Mouse (Mus musculus) mature B cell (primary cell): ENCODE data around the gene Tmprss9.
"Not testable (repeated sequence)": the region's sequence is repeated elsewhere in the genome, so short reads cannot be mapped to it uniquely, and the experiment has no call there.

ENCODE experiments used
- in situ Hi-C: fragments of 300-500 bp; cut with MboI; formaldehyde crosslinking; loops from 2 replicates; pipeline ENCODE4 v1.14.3; 2019

The Tmprss9 gene

DNA sequence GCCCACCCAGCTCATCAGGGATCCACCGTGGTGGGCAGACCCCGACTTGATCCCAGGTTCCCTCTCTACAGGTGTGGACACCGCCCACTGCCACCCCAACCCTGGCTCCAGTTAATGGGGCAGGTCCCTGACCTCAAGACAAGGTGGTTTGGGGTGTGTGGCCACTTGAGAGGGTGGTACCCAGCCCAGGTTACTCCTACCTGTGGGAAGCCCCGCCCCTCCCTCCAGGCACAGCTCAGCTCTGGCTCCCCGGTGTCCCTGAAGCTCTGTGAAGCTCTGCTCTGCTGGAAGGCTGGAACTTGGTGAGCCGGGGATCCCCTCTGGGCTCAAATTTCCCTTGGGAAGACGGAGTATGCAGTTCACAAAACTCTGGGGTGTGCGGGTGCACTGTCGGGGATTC, at the start of gene Tmprss9:
TSS of gene Tmprss9 (plus strand) at position 268 of the 400 bp plus-strand sequence.
- in situ Hi-C loops, result no loop called here

- in situ Hi-C loops, result loop anchor here (5.0 kb wide), 1 partner anchor 55 kb away; no protein-coding TSS in a partner anchor
These were observed 49.7 kb upstream of the Tmprss9 start for GRCm38 (mm10) chr10:80821991-80822390.

DNA sequence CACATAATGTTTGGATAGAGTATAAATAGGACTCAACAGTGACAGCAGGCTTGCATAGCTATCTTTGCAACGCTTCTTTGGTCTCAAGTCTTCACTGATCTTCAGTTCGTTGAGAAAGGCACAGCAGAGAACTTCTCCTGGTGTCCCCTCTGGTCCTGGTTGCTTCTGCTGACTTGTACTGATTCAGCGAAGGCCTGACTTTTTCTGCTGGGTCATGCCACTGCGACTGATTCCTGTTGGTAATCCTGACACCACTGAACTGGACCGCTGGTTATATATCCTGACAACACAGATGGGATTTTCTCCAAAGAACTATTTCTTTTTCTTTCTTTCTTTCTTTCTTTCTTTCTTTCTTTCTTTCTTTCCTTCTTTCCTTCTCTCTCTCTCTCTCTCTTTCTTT, 49.1 kb upstream of the Tmprss9 start:
- in situ Hi-C loops, result loop anchor here (5.0 kb wide), 1 partner anchor 55 kb away; no protein-coding TSS in a partner anchor

- in situ Hi-C loops, result loop anchor here (5.0 kb wide), 1 partner anchor 54 kb away; no protein-coding TSS in a partner anchor
These were observed 48.3 kb upstream of the Tmprss9 start for GRCm38 (mm10) chr10:80823316-80823715.

DNA sequence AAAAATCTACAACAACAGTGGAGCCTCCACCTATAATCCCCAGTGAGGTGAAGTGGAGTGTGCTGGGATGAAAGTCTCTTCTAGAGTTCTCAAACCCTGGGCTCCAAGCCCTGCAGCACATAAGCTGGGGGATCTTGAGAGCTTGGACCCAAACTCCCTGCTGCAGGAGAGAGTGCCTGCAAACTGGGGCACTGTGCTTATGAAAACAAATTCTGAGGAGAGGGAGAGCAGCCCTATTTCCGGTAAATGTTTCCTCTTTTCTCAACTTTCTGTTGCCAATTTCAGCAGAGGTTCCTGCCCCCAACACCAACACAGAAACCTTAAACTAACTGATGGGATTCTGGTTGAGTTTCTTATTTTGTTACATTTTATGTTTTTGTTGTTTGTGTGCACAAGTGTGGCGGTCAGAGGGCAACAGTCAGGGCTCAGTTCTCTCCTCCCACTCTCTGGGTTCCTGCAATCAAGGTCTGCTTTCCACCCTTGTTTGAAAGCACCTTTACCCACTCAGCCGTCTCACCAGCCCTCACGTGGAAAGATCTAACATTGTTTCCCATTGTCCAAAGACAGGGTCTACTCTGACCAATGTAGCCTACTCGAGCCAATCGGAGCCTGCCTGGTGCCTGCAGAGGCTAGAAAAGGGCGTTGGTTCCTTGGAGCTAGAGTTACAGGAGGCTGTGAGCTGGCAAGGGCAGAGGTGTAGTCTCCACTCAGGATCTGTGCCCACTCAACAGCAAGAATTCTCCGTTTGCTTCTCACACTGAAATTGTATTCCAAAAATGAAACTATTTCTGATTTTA, 47.6 kb upstream of the Tmprss9 start:
- in situ Hi-C loops, result loop anchor here (5.0 kb wide), 1 partner anchor 53 kb away; no protein-coding TSS in a partner anchor

- in situ Hi-C loops, result loop anchor here (5.0 kb wide), 1 partner anchor 52 kb away; no protein-coding TSS in a partner anchor
These were observed 46.8 kb upstream of the Tmprss9 start for GRCm38 (mm10) chr10:80824827-80825226.

DNA sequence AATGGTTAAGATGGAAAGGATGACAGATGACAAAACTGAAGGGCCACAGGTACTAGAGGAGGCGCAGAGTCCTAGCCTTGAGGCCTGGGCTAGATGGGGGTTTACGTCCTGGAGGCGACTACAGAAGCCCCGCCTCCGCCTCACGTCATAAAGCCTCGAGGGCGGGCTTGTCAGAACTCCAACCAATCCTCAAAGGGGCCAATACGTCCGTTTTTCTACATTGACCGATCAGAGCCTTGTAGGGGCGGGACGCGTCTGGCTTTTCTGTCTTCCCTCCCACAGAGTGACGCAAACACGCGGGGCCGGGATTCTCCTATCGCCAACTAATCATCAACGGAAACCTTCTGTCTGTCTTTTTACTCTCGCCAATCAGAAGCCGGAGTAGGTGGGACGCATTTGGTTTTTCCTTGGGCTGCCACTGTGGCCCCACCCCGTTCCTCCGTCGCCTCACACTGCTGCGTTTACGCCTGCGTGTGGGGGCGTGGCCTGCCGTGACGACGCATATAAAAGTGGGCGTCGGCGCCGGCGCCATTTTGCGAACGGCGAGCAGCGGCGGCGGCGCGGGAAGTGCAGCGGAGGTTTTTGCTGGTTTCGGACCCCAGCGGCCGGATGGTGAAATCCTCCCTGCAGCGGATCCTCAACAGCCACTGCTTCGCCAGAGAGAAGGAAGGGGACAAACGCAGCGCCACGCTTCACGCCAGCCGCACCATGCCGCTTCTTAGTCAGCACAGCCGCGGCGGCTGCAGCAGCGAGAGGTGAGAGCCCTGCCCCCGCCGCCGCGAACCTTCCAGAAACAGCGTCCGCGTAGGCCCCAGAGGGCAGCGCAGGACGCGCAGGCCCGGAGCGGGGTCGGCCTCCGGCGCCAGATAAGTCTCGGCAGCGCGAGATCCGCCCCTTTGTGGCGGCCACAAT, 45.2 kb upstream of the Tmprss9 start, which contains the start of gene Oaz1:
TSS of gene Oaz1 (plus strand) at position 506 of the 912 bp plus-strand sequence.
- in situ Hi-C loops, result no loop called here

DNA sequence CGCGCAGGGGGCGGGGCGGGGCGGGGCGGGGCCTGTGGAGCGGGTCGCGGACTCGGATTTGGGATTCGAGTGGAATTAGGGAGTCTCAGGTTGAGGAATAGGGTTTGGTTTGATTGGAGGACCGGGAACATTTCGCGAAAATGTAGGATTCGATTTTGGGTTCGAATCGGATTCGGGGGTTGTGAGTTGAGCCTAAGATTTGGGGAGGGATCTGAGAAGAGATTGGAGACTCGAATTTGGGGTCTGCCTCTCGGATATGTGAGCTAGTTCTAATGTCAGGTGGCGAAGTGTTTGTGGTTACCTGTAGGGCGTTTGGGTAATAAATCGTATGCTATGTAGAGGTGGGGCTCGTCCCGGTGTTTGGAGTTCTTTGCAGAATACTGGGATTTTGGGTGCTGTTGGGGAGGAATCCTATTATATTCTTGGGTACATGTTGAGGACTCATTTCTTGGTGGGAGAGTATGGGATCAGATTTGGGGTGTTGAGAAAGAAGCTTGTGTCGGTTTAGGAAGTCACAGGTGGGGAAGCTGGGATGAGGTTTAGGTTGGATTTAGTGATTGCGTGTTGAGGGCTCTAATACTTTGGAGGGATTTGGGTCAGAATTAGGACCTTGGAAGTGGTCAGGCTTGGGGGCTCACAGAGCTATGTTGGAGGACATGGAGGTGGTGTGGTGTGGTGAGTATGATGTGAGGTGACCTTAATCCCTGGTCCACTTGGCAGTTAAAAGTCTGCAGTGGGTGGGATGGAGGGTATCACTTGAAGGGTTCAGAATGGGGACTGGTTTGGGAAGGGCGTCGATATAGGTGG, 44.4 kb upstream of the Tmprss9 start:
- in situ Hi-C loops, result no loop called here

DNA sequence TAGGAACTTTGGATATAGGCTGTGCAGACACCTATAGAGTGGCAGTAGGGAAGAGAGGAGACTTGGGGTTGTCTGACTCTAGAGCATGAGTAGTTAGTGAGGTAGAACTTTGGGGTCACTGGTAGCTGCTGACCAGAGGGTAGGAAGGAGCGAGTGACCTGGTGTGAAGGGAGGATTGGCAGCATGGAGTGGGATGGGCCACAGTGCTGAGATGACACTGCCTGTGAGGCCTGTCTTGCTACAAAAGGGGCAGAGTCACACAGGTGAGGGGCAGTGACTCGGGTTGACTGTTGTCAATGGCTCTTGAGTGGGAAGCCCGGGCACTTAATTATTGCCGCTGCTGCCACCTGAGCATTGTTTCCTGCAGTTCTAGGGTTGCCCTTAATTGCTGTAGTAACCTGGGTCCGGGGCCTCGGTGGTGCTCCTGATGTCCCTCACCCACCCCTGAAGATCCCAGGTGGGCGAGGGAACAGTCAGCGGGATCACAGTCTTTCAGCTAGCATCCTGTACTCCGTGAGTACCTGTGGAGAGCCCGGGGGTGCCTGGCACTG, 43.7 kb upstream of the Tmprss9 start:
- in situ Hi-C loops, result no loop called here

DNA sequence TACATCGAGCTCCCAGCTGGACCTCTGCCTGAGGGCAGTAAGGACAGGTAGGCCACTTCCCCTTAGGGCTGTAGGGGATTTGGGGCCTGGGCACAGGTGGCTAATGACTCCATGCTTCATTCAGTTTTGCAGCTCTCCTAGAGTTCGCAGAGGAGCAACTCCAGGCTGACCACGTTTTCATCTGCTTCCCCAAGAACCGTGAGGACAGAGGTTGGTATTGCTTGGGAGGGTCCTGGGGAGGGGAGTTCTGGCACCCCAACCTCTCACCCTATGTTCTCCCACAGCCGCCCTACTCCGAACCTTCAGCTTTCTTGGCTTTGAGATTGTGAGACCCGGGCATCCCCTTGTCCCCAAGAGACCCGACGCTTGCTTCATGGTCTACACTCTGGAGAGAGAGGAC, 43.1 kb upstream of the Tmprss9 start:
- in situ Hi-C loops, result not testable (repeated sequence)

GRCm38 (mm10) chr10:80829359-80830278, 42.0 kb upstream of the Tmprss9 start:
- in situ Hi-C loops, result no loop called here

GRCm38 (mm10) chr10:80831136-80831535, 40.5 kb upstream of the Tmprss9 start:
- in situ Hi-C loops, result no loop called here

DNA sequence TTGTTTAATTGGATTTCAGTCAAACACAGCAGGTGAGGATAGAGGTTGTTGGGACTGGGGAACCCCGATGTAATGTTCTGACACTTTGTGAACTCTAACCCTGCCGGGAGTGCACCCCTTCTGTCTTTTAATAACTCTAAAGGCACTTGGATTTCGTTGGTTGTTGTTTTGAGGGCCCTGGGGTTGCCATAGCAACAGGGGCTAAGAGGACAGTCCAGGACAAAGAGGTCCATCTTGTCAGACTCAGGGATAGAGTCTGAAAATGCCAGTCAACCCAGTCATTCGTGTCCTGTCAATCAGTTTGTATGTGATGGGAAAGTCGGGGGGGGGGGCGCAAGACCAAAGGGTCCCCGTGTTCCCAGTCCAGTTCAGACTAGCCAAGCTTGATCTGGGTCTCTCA, 38.8 kb upstream of the Tmprss9 start:
- in situ Hi-C loops, result no loop called here

GRCm38 (mm10) chr10:80835617-80836016, 36.0 kb upstream of the Tmprss9 start:
- in situ Hi-C loops, result no loop called here

DNA sequence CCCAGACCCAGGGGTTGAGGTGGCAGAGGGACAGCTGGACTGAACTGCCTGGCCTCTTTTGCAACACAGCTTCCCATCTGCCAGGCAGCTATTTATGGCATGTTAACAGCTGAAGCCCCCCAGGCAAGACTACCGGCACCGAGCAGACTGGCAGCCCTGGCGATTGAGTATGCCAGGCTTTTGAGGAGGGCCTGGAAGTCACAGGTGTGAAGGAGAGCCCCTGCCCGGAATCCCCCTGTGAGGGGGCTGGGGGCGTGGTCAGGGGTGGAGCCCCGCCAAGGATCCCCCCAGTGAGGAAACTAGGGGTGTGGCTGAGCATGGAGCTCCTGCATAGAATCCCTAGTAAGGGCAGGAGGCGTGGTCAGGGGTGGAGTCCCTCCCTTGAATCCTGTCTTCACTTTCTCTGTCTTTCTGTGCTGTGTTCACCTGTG, 34.7 kb upstream of the Tmprss9 start:
- in situ Hi-C loops, result no loop called here

GRCm38 (mm10) chr10:80837827-80838226, 33.8 kb upstream of the Tmprss9 start:
- in situ Hi-C loops, result no loop called here

GRCm38 (mm10) chr10:80838346-80838912, 33.2 kb upstream of the Tmprss9 start:
- in situ Hi-C loops, result no loop called here

- in situ Hi-C loops, result no loop called here
These were observed 31.8 kb upstream of the Tmprss9 start for GRCm38 (mm10) chr10:80839848-80840247.

- in situ Hi-C loops, result no loop called here
These were observed 30.0 kb upstream of the Tmprss9 start for GRCm38 (mm10) chr10:80841685-80842084.

DNA sequence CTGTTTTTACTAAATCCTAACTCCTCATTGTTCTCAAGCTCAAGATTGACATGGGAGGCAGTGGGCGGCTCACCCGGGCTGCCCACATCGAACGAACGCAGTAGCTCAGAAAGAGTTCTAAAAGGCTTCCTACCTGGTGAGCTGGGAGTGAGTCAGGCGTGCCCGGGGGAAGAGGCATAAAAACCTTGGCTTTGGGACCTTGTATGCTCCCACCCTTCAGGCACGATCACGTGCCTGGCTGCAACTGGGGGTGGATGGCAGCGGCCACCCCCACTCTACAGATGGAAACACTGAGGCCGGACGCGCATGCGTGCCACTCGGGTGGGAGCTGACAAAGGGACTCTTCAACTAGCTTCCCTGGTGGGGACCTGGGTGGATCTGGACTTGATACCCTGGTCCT, 29.3 kb upstream of the Tmprss9 start:
- in situ Hi-C loops, result no loop called here
